Mouse (Mus musculus) erythroblast, embryonic 14.5 days (primary cell): ENCODE results near the gene Prx.

Experiments used
- GATA1 ChIP-seq: IDR thresholded peaks from 2 replicates; pipeline ENCODE4 v1.6.1; 2012; ENCODE audit warnings: low read length, inconsistent platforms, mixed read lengths
- TAL1 ChIP-seq: IDR thresholded peaks from 3 replicates; pipeline ENCODE4 v1.6.1; 2012; ENCODE audit warnings: low read length, inconsistent platforms, mixed read lengths

GRCm38 (mm10) chr7:27549597-27549996 is 50.5 kb downstream of the Prx start:
- TF ChIP-seq GATA1 (no peak), TAL1 (no peak)
